29 mouse cellular contexts compared by ENCODE assay signal in the genomic region with DNA sequence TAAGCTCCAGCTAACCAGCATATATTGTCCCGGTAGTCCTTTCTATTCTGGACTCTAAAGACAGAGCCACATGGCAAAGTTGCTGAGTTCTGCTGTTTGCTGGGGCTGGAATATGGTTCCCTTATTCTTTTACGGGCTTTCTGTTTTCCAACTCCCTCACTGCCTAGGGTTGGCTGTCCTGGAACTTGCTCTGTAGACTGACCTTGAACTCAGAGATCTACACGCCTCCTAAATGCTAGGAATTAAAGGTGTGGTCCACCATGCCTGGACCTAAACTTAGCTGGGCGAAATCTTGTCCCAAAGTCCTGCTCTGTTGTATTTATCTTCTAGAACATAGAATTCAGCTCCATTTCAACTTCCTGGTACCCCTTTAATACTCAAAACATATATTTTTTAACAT. TPM values are rescaled to one million over a fixed set of nuclear protein-coding genes. Genes with fewer than 3 reads are reported as not detected.
"Had no signal": no experiment of that assay in that cellular context is flagged by ENCODE, and none has a peak within 500 bp of the region (broad histone marks: within the 10 kb centered on the region; RNA-seq: fewer than 3 reads in every experiment).

No protein-coding gene starts in this region.

- H3K4me3 ChIP-seq: kidney, embryonic 15.5 days; left cerebral cortex, adult 2 months; liver, embryonic 15.5 days had no signal

- DNase-seq: kidney, adult 2 months; kidney, postnatal 10 days; kidney, postnatal 36 days; layer of hippocampus, postnatal 36 days; lung, adult 2 months; lung, postnatal 14 days; lung, postnatal 4 days; midbrain, embryonic 14.5 days; right cerebral cortex, adult 18-20 months; right cerebral cortex, postnatal 14 days; right cerebral cortex, postnatal 4 days; thymus, adult 2 months; thymus, postnatal 14 days; thymus, postnatal 4 days had no signal

- H3K27ac ChIP-seq: kidney, embryonic 15.5 days; left cerebral cortex, adult 2 months; liver, embryonic 15.5 days; stomach, postnatal 0 days had no signal

- H3K9me3 ChIP-seq: kidney, embryonic 15.5 days; liver, embryonic 15.5 days had no signal

- H3K9ac ChIP-seq: kidney, embryonic 15.5 days; liver, embryonic 15.5 days had no signal

- H3K4me2 ChIP-seq: kidney, embryonic 15.5 days; liver, embryonic 15.5 days; midbrain, embryonic 11.5 days had no signal

- H3K27me3 ChIP-seq: kidney, embryonic 15.5 days; liver, embryonic 15.5 days had no signal

RNA-seq across cellular contexts. Expression of a gene that starts 15.0 kb away (rescaled TPM):
- total RNA-seq: layer of hippocampus, adult 8-10 months; layer of hippocampus, postnatal 10 days; layer of hippocampus, postnatal 36 days; left cerebral cortex, adult 2 months; left cerebral cortex, postnatal 10 days; left cerebral cortex, postnatal 36 days; megakaryocyte progenitor cell, adult 5-6 weeks; midbrain, postnatal 0 days had no signal
- polyA plus RNA-seq: kidney, embryonic 15.5 days; limb, embryonic 11.5 days; lung, adult 2 months; lung, embryonic 16.5 days; midbrain, embryonic 11.5 days; midbrain, embryonic 14.5 days; midbrain, postnatal 0 days; neural tube, embryonic 11.5 days; stomach, embryonic 14.5 days; stomach, postnatal 0 days; thymus, adult 2 months had no signal
